Mouse (Mus musculus): ENCODE results near the gene Slc52a3.

Slc52a3 gene

GRCm38 (mm10) chr2:151996229-151997189 is at the start of gene Slc52a3:
Slc52a3 (plus strand) TSS chr2:151996511.
- peak; percentile 83 for DNase-seq (ENCODE audit: low read depth, low spot score)

GRCm38 (mm10) chr2:151947617-151948016 is 48.7 kb upstream of the Slc52a3 start:
- DNase-seq (ENCODE audit: low read depth, low spot score) = no peak

- no peak for DNase-seq (ENCODE audit: low read depth, low spot score)
Observed at GRCm38 (mm10) chr2:151948311-151948710, 48.0 kb upstream of the Slc52a3 start.

- no peak for DNase-seq (ENCODE audit: low read depth, low spot score)
Observed at GRCm38 (mm10) chr2:151949082-151949774, 47.1 kb upstream of the Slc52a3 start.

- DNase-seq (ENCODE audit: low read depth, low spot score) = no peak
Observed at GRCm38 (mm10) chr2:151953665-151954064, 42.6 kb upstream of the Slc52a3 start.

- DNase-seq (ENCODE audit: low read depth, low spot score) = no peak
Observed at GRCm38 (mm10) chr2:151956500-151957137, 39.7 kb upstream of the Slc52a3 start.

- no peak for DNase-seq (ENCODE audit: low read depth, low spot score)
Observed at GRCm38 (mm10) chr2:151959274-151959673, 37.0 kb upstream of the Slc52a3 start.

GRCm38 (mm10) chr2:151961284-151962196 is 34.8 kb upstream of the Slc52a3 start:
- DNase-seq (ENCODE audit: low read depth, low spot score) = no peak

- no peak for DNase-seq (ENCODE audit: low read depth, low spot score)
Observed at GRCm38 (mm10) chr2:151962474-151962873, 33.8 kb upstream of the Slc52a3 start.

GRCm38 (mm10) chr2:151963319-151963718 is 33.0 kb upstream of the Slc52a3 start:
- DNase-seq (ENCODE audit: low read depth, low spot score) = no peak

GRCm38 (mm10) chr2:151964052-151964451 is 32.3 kb upstream of the Slc52a3 start:
- DNase-seq (ENCODE audit: low read depth, low spot score) = no peak

GRCm38 (mm10) chr2:151967176-151967750 is 29.0 kb upstream of the Slc52a3 start:
- no peak for DNase-seq (ENCODE audit: low read depth, low spot score)

- DNase-seq (ENCODE audit: low read depth, low spot score) = no peak
Observed at GRCm38 (mm10) chr2:151967792-151968191, 28.5 kb upstream of the Slc52a3 start.

- no peak for DNase-seq (ENCODE audit: low read depth, low spot score)
Observed at GRCm38 (mm10) chr2:151968451-151968850, 27.9 kb upstream of the Slc52a3 start.

- DNase-seq (ENCODE audit: low read depth, low spot score) = no peak
Observed at GRCm38 (mm10) chr2:151968986-151969385, 27.3 kb upstream of the Slc52a3 start.

GRCm38 (mm10) chr2:151969396-151969795 is 26.9 kb upstream of the Slc52a3 start:
- DNase-seq (ENCODE audit: low read depth, low spot score) = no peak

GRCm38 (mm10) chr2:151970191-151971172 is 25.8 kb upstream of the Slc52a3 start:
- DNase-seq (ENCODE audit: low read depth, low spot score) = no peak

GRCm38 (mm10) chr2:151971748-151972147 is 24.6 kb upstream of the Slc52a3 start:
- no peak for DNase-seq (ENCODE audit: low read depth, low spot score)

GRCm38 (mm10) chr2:151972880-151973594 is 23.3 kb upstream of the Slc52a3 start:
- DNase-seq (ENCODE audit: low read depth, low spot score) = no peak

Data from A20 (cell line).